Comparison of ENCODE assay signal across 10 mouse cellular contexts in the genomic region with DNA sequence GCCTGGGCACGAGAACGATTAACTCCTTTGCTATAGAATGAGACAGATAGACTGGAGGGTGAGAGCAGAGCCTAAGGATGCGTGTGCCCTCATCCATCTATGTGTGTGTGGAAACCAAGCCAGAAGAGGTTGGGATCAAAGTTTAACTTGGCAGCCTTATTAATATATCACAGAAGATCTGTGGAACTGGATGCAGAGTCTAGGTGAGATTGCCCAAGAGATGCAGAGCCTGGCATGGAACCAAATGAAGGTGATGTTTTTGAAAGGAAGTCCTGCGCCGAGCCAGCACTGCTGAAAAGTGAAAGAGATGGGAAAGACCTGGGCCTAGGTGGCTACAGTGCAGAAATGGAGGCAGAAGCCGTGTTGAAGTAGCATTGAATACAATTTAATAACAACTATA.
"Had no signal": no experiment of that assay in that cellular context is flagged by ENCODE, and none has a peak within 500 bp of the region (broad histone marks: within the 10 kb centered on the region; RNA-seq: fewer than 3 reads in every experiment).

No protein-coding gene starts in this region.

- ATAC-seq: intestine, embryonic 16.5 days; lung, postnatal 0 days; midbrain, embryonic 13.5 days had no signal

- H3K36me3 ChIP-seq: limb, embryonic 13.5 days; liver, embryonic 13.5 days; midbrain, embryonic 13.5 days; stomach, embryonic 15.5 days had no signal

- H3K9me3 ChIP-seq: limb, embryonic 13.5 days; liver, embryonic 13.5 days; midbrain, embryonic 13.5 days; stomach, embryonic 15.5 days had no signal

- H3K27me3 ChIP-seq: limb, embryonic 13.5 days; liver, embryonic 13.5 days; midbrain, embryonic 13.5 days; stomach, embryonic 15.5 days had no signal

- H3K27ac ChIP-seq: limb, embryonic 13.5 days; liver, embryonic 13.5 days; midbrain, embryonic 13.5 days; stomach, embryonic 15.5 days had no signal

- H3K4me2 ChIP-seq: limb, embryonic 13.5 days; liver, embryonic 13.5 days; midbrain, embryonic 13.5 days; stomach, embryonic 15.5 days had no signal

- DNase-seq: left cerebral cortex, postnatal 4 days; liver, embryonic 13.5 days; lung, adult 2 months; lung, postnatal 36 days; right cerebral cortex, postnatal 14 days had no signal

- H3K4me1 ChIP-seq: limb, embryonic 13.5 days; liver, embryonic 13.5 days; midbrain, embryonic 13.5 days; stomach, embryonic 15.5 days had no signal

- H3K9ac ChIP-seq: limb, embryonic 13.5 days; liver, embryonic 13.5 days; midbrain, embryonic 13.5 days; stomach, embryonic 15.5 days had no signal

- H3K4me3 ChIP-seq: limb, embryonic 13.5 days; liver, embryonic 13.5 days; midbrain, embryonic 13.5 days; stomach, embryonic 15.5 days had no signal
